Mouse (Mus musculus) embryonic facial prominence, embryonic 15.5 days (tissue): ENCODE measurements around the gene Fosb. TPM values are rescaled to one million over a fixed set of nuclear protein-coding genes. Genes with fewer than 3 reads are reported as not detected.
A peak's percentile ranks its signal among the peaks of the same experiment; 100 is the strongest.

Source experiments
- ATAC-seq: fragments of 200-750 bp; cut with Nextera tagmentation; 2 replicates; pipeline ENCODE4 v1.8.0; 2017; ENCODE audit warnings: low read depth, moderate TSS enrichment; ENCODE audit not compliant: insufficient number of reproducible peaks, low FRiP score, low TSS enrichment
- H3K27ac ChIP-seq: fragments of 300-500 bp; sonication (generic); replicated peaks from 2 replicates; pipeline ENCODE4 v1.5.1; 2015; ENCODE audit warnings: mild to moderate bottlenecking, inconsistent platforms
- H3K27me3 ChIP-seq: fragments of 300-500 bp; sonication (generic); 2 replicates; pipeline ENCODE4 v1.6.1; 2015; ENCODE audit warnings: inconsistent platforms
- H3K36me3 ChIP-seq: fragments of 300-500 bp; sonication (generic); 2 replicates; pipeline ENCODE4 v1.6.1; 2015; ENCODE audit warnings: mild to moderate bottlenecking, inconsistent platforms
- H3K4me1 ChIP-seq: fragments of 300-500 bp; sonication (generic); 2 replicates; pipeline ENCODE4 v1.6.1; 2015; ENCODE audit warnings: inconsistent platforms
- H3K4me2 ChIP-seq: fragments of 300-500 bp; sonication (generic); replicated peaks from 2 replicates; pipeline ENCODE4 v1.6.1; 2015; ENCODE audit warnings: mild to moderate bottlenecking, inconsistent platforms
- H3K4me3 ChIP-seq: fragments of 300-500 bp; sonication (generic); replicated peaks from 2 replicates; pipeline ENCODE4 v1.5.1; 2015; ENCODE audit warnings: mild to moderate bottlenecking, inconsistent platforms
- H3K9ac ChIP-seq: fragments of 300-500 bp; sonication (generic); 2 replicates; pipeline ENCODE4 v1.6.1; 2015; ENCODE audit warnings: inconsistent platforms
- H3K9me3 ChIP-seq: fragments of 300-500 bp; sonication (generic); replicated peaks from 2 replicates; pipeline ENCODE4 v1.6.1; 2016; ENCODE audit warnings: inconsistent platforms
- WGBS: fragments of 180-500 bp; shearing (Covaris S2); methylation state at CpG from one replicate; pipeline ENCODE4 v1.1.7; 2015; 5-methylcytosine and 5-hydroxymethylcytosine counted together
- polyA plus RNA-seq: library from polyadenylated mRNA; unstranded; fragments of >200 nt; fragmentation: Nextera tagmentation; extraction: Ambion mirVana; gene quantifications from 2 replicates; pipeline ENCODE4 v1.2.1, GENCODE M21; 2015

Gene Fosb
- polyA plus RNA-seq, 1 experiment from 2014 or later = 0.69 TPM

DNA sequence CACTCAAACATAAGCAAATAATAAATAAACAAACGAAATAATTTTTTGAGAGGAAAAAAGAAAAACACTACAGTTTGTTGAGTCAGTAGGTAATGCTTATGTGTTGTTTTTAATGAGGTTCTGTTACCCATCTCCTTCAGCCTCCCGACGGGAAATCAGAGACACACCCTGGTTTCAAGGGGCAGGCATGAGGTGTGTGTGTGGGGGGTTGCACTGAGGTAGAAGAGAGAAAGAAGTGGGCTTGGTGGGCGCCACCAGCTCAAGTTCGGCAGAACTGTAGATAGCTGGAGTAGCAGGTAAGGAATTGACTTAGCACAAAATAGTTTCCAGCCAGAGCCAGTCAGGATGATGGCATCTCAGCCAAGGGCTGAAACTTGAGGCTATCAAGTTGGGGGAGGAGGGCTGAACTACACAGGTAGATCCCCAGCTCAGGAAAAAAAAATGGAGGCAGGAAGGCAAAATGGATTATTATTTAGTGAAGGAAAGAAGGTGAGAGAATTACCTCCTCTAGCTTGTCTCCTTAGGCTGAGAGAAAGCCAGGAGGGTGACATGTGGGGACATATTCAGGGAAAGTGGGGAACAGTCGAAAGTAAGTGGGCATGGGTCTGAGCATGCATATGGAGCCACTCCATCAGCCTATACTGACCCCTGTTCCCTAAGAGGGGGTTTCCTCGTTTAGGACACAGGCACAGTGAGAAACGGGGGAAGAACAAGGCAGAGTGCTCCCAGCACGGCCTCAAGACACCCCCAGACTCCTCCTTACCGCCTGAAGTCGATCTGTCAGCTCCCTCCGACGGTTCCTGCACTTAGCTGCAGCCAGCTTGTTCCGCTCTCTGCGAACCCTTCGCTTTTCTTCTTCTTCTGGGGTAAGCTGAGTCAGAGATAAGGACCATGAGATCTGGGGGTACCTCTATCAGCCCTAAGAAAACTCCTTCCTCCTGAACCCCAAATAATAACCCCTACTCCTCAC is 3.8 kb downstream of the Fosb start:
- no peaks in the 10 kb centered on the region for H3K9me3 ChIP-seq
- ATAC-seq = no peak

DNA sequence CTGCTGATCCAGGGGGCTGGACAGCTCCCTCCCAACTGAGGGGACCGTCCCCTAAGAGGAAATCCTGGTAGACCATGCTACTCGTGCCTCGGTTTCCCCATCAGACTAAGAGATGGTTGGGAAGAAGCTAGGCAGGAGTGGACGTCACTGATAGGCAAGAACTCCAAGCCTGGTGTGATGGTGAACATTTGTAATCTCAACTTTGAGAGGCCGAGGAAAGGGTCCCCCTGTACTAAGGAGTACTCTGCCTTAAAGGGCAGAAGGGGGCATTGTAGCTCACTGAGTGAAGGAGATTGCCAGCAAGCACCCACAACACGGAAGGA is 4.5 kb downstream of the Fosb start:
- H3K27me3 ChIP-seq = peaks cover 63% of the 10 kb centered on the region
- H3K4me3 ChIP-seq = peak overlapping the region; percentile 32; the same call in 1 of the 2 replicates
- no peak for ATAC-seq
- peaks cover 47% of the 10 kb centered on the region for H3K4me1 ChIP-seq
- no peak overlapping the region for H3K9ac ChIP-seq
- no peak overlapping the region for H3K27ac ChIP-seq
- WGBS = 10% methylated on average over 6 of the region's 6 CpGs
- no peaks in the 10 kb centered on the region for H3K36me3 ChIP-seq
- no peaks in the 10 kb centered on the region for H3K9me3 ChIP-seq
- 0 out of 2 replicates have a peak overlapping the region, but pooled peaks have one; percentile 52 for H3K4me2 ChIP-seq

More for the DNA sequence above, 3.8 kb downstream of the Fosb start:
- Histone ChIP-seq H3K36me3 (no peaks in the 10 kb centered on the region), H3K4me3 (0 out of 2 replicates have a peak overlapping the region, but pooled peaks have one; percentile 32), H3K4me2 (no peak overlapping the region), H3K27ac (no peak overlapping the region), H3K4me1 (peaks cover 50% of the 10 kb centered on the region), H3K9ac (no peak overlapping the region), H3K27me3 (peaks cover 63% of the 10 kb centered on the region)
- 46% methylated on average over 16 of the region's 16 CpGs for WGBS

DNA sequence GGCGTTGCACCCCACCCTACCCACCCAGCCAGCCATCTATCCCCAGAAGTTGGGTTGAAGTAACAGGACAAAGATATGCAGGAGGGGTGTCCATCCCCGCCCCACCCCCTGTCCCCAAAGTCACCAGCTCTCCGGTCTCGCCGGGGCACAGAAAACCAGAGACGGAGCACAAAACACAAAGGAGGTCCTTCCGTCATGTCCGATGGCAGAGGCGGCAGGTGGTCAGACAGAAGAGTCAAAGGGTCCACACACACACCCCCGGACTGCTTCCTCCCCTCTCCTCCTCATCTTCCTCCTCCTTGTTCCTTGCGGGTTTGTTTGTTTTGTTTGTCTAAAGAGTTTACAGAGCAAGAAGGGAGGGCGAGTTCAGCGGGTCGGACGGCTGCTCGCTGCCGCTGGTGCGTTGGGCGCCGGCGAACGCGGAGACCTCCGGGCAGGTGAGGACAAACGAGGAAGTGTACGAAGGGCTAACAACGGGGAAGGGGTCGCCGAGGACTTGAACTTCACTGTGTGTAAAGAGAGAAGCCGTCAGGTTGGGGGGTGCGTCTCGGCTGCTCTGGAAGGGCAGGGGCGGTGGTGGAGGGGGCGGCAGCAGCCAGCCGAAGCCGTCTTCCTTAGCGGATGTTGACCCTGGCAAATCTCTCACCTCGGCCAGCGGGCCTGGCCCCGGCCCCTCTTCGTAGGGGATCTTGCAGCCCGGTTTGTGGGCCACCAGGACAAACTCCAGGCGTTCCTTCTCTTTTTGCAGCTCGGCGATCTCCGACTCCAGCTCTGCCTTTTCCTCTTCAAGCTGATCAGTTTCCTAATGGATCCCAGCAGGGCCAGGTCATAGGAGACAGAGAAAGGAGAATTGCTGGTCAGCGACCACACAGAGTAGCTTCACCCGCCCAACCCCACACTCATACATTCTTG is 5.1 kb downstream of the Fosb start:
- no peak for ATAC-seq
- H3K27ac ChIP-seq = no peak overlapping the region
- peaks cover 45% of the 10 kb centered on the region for H3K4me1 ChIP-seq

DNA sequence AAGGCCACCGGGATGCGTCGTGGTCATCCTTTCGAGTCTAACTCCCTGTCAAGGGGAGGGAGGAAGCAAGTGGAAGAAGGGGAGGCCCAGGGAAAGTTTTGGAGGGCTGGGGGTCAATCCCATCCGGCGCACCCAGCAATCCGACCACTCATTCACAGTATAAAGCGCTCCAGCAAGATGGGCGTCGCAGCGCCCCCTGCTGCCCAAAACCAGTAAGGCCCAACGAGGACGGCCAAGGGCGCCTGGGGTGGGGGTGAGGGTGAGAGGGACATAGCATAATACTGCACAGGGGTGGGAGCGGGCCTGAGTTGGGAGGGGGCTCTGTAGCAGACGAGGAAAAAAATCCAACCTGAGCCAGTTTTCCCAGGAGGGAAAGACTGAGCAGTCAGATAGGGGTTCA is 6.1 kb downstream of the Fosb start:
- 0 out of 2 replicates have a peak overlapping the region, but pooled peaks have one; percentile 4 for H3K9ac ChIP-seq
- ATAC-seq = no peak

More for the DNA sequence above, 5.1 kb downstream of the Fosb start:
- no peaks in the 10 kb centered on the region for H3K36me3 ChIP-seq
- 3% methylated on average over 48 of the region's 48 CpGs for WGBS
- peaks cover 63% of the 10 kb centered on the region for H3K27me3 ChIP-seq
- no peaks in the 10 kb centered on the region for H3K9me3 ChIP-seq
- H3K4me2 ChIP-seq = peak overlapping the region; percentile 52
- H3K9ac ChIP-seq = no peak overlapping the region; the same call in 1 of the 2 replicates
- H3K4me3 ChIP-seq = peak overlapping the region; percentile 32

DNA sequence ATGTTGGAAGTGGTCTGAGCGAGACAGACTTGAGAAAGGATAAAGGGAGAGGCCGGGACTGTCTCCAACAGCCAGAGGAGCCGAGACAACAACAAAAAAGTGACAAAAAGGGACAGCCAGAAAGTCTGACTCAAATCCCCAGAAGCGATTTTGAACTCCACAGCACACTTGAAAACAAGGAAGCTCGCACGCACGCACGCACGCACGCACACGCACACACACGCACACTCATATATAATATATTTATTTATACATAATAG is 6.9 kb downstream of the Fosb start:
- Histone ChIP-seq H3K4me2 (no peak overlapping the region), H3K9ac (no peak overlapping the region), H3K27me3 (peaks cover 63% of the 10 kb centered on the region), H3K27ac (no peak overlapping the region), H3K36me3 (no peaks in the 10 kb centered on the region), H3K4me3 (no peak overlapping the region), H3K9me3 (no peaks in the 10 kb centered on the region), H3K4me1 (peaks cover 36% of the 10 kb centered on the region)
- no peak for ATAC-seq
- WGBS = 76% methylated on average over 12 of the region's 12 CpGs

More for the DNA sequence above, 6.1 kb downstream of the Fosb start:
- Histone ChIP-seq H3K27me3 (peaks cover 63% of the 10 kb centered on the region), H3K4me1 (peaks cover 38% of the 10 kb centered on the region), H3K9me3 (no peaks in the 10 kb centered on the region), H3K4me3 (peak overlapping the region; percentile 32), H3K27ac (no peak overlapping the region), H3K4me2 (peak overlapping the region; percentile 40), H3K36me3 (no peaks in the 10 kb centered on the region)
- under 1% methylated on average over 16 of the region's 16 CpGs for WGBS

DNA sequence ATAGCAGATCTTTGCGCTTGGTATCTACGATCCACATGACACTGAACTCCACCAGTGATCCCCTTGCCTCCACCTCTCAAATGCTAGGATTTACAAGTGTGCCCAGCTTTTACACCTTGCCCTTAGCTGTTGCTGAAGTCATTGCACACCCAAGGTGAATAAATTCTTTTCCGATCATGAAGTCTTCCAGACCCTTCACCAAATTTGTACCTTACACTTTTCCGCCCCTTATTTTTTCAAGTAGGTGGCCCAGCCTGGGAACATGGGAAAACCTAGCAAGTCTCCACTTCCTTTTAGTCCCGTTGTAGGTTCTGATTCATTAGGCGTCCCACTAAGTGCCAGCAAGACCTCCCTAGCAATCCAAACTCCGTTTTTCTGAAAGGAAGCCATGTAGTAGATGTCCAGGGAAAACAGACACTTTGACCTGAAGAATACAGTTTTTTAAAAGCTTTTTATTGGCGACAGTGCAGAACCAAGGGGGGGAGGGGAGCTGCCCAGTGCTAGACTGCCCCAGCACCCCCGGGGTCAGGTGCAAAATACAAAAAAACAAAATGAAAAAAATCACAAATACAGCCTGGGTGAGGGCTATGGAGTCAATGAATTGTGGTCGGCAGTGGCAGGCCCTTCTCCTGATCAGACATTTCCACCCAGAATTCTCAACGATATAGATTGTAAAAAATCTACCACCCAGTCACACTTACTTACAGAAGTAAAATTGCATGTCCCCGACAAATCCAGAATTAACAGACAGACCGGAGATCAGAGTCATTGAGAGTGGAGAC is 7.4 kb downstream of the Fosb start:
- WGBS = 45% methylated on average over 13 of the region's 13 CpGs
- Histone ChIP-seq H3K9ac (no peak overlapping the region), H3K4me2 (no peak overlapping the region)

DNA sequence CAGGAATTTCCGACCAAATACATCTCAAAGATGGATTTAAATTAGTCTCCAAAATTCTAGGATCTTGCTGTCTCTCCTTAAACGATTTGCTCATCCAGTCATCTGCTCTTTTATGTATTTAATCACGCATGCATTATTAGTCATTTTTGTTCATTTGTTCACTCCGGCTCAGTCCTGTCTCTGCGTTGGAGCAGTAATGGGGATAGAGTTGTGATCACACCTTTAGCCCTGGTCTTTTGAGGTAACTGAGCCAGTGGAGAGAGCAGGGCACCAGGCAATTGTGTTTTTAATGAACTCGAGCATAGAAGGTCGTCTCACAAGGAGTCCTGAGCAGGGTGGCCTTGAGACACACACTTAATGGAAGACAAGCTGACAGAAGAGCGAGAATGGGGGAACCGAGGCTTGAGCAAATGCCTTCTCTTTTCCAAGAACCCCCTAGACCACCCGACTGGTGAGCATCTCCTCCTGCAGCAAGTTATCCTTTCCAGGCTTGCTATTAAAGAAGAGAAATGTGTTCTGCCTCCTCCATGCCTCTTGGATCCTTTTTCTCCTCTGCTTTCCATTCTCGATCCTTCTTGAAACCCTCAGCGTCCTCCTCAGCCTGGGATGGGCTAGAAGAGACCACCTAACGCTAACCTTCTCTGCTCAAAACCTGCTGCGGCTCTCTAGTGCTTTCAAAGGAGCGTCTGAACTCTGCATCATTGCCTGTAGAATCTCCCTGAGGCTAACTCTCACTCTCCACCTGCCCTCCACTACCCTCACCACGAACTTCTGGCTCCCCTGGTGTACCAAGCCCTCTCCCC is 8.2 kb downstream of the Fosb start:
- no peaks in the 10 kb centered on the region for H3K9me3 ChIP-seq
- 11% methylated on average over 16 of the region's 16 CpGs for WGBS
- H3K27me3 ChIP-seq = peaks cover 55% of the 10 kb centered on the region
- H3K9ac ChIP-seq = 0 out of 2 replicates have a peak overlapping the region, but pooled peaks have one; percentile 15
- peaks cover 30% of the 10 kb centered on the region for H3K4me1 ChIP-seq
- peak overlapping the region; percentile 46 for H3K4me2 ChIP-seq
- H3K36me3 ChIP-seq = no peaks in the 10 kb centered on the region
- no peak for ATAC-seq
- H3K27ac ChIP-seq = no peak overlapping the region
- peak overlapping the region; percentile 53 for H3K4me3 ChIP-seq

More for the DNA sequence above, 7.4 kb downstream of the Fosb start:
- ATAC-seq = no peak
- no peaks in the 10 kb centered on the region for H3K9me3 ChIP-seq
- H3K27me3 ChIP-seq = peaks cover 63% of the 10 kb centered on the region
- no peaks in the 10 kb centered on the region for H3K36me3 ChIP-seq
- H3K4me3 ChIP-seq = peak overlapping the region; percentile 53; the same call in 1 of the 2 replicates
- peaks cover 31% of the 10 kb centered on the region for H3K4me1 ChIP-seq
- H3K27ac ChIP-seq = no peak overlapping the region

DNA sequence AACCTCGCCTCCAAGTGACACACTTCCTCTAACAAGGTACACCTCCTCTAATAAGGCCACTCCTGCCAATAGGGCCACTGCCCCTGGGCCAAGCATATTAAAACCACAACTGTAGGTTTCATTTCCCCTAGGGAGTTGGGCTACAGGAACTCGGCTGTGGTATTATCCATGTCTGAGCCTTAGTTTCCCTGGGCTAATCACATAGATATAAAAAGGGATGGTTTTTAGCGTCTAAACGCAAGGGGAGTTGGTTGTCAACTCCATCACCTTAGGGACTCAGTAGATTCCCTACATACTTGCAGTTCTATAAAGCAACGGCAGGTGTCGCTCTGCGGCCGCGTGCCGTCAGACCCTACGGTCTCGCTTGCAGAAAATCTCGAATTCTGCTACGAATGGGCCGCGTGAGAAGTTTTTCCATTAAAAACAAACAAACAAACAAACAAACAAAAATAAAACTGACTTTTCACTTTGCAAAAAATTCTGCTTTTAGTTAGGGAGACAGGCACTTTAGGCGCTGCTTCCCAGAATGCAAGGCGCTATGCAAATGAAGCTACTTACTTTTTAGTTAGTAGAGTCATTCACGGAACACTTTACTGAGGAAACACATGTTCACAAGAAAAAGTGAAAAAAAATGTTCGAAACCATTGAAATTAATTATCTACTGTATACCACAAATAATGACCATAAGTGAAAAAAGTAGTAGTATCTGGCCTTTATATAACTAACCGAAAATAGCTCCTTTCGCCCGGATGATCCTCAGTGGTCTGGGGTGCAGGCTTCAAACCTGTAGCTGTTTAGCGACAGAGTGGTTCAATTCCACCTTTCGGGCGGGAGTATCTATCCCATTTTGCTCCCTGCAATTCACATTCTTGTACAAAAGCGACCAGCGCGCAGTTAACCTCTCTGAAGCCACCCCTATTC is 9.1 kb downstream of the Fosb start:
- Histone ChIP-seq H3K4me1 (peaks cover 30% of the 10 kb centered on the region), H3K9ac (no peak overlapping the region), H3K4me3 (peak overlapping the region; percentile 53), H3K36me3 (no peaks in the 10 kb centered on the region), H3K4me2 (peak overlapping the region; percentile 46), H3K27ac (no peak overlapping the region), H3K27me3 (peaks cover 46% of the 10 kb centered on the region), H3K9me3 (no peaks in the 10 kb centered on the region)
- WGBS = under 1% methylated on average over 29 of the region's 29 CpGs
- ATAC-seq = peak; percentile 72

DNA sequence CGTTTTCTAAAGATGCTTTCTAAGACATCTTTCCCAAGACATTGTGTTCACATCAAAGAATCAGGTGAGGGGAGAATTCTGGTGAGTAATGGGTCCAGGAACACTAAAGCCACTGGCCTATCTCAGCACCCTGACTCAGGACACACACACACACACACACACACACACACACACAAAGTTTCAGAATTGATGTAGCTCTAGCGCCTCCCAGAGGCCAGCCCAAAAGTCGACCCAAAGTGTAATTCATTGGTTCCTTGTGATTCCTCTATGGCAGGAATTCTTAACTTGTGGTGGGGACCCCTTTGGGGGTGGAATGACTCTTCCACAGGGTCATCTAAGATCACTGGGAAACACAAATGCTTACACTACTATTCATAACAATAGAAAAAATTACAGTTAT is 10.7 kb downstream of the Fosb start:
- Histone ChIP-seq H3K9me3 (no peaks in the 10 kb centered on the region), H3K4me2 (no peak overlapping the region), H3K4me1 (peaks cover 22% of the 10 kb centered on the region), H3K27ac (no peak overlapping the region), H3K36me3 (no peaks in the 10 kb centered on the region), H3K9ac (no peak overlapping the region), H3K4me3 (no peak overlapping the region), H3K27me3 (peaks cover 30% of the 10 kb centered on the region)
- ATAC-seq = no peak
- WGBS = 14% methylated on average over 3 of the region's 3 CpGs
